Mouse (Mus musculus) liver, adult 2 months (tissue): ENCODE measurements at regions not wholly inside any gene's neighbourhood (a gene's known extent, or its start where the extent isn't known, plus 50 kb on each side); places are given as distances from the start of the nearest gene placed in this dataset.

ENCODE experiments used
- DNase-seq: peaks from one replicate; pipeline ENCODE4 v3.0.0-alpha.2; 2011; ENCODE audit warnings: low read depth, low spot score; ENCODE audit errors: extremely low read depth
- H3K27ac ChIP-seq: fragments of 200-500 bp; replicated peaks from 2 replicates; pipeline ENCODE4 v1.5.1; 2012; ENCODE audit warnings: low read depth, mild to moderate bottlenecking, control low read depth, inconsistent platforms, low read length; ENCODE audit not compliant: insufficient read depth
- H3K27me3 ChIP-seq: fragments of 200-500 bp; 2 replicates; pipeline ENCODE4 v1.6.1; 2012; ENCODE audit warnings: mild to moderate bottlenecking, moderate library complexity, low read length, inconsistent platforms; ENCODE audit not compliant: control insufficient read depth, insufficient read depth
- H3K36me3 ChIP-seq: fragments of 200-500 bp; 2 replicates; pipeline ENCODE4 v1.6.1; 2012; ENCODE audit warnings: low read length, inconsistent platforms; ENCODE audit not compliant: control insufficient read depth, insufficient read depth
- H3K4me1 ChIP-seq: fragments of 200-500 bp; 2 replicates; pipeline ENCODE4 v1.6.1; 2011; ENCODE audit warnings: low read length; ENCODE audit not compliant: control insufficient read depth, insufficient read depth
- H3K4me3 ChIP-seq: fragments of 200-500 bp; 2 replicates; pipeline ENCODE4 v1.5.1; 2011; ENCODE audit warnings: low read depth, mild to moderate bottlenecking, control low read depth, low read length, moderate library complexity; ENCODE audit not compliant: insufficient read depth
- H3K79me2 ChIP-seq: fragments of 200-500 bp; 2 replicates; pipeline ENCODE4 v1.6.1; 2012; ENCODE audit warnings: inconsistent platforms, mild to moderate bottlenecking, low read length, moderate library complexity; ENCODE audit not compliant: control insufficient read depth, insufficient read depth
- H3K9ac ChIP-seq: fragments of 200-500 bp; 2 replicates; pipeline ENCODE4 v1.6.1; 2012; ENCODE audit warnings: low read depth, mild to moderate bottlenecking, control low read depth, inconsistent platforms, low read length
- CTCF ChIP-seq: fragments of 200-500 bp; IDR thresholded peaks from 2 replicates; pipeline ENCODE4 v1.5.1; 2011; ENCODE audit warnings: low read depth, low read length, control low read depth
- POLR2A ChIP-seq: fragments of 200-500 bp; IDR thresholded peaks from 2 replicates; pipeline ENCODE4 v1.6.1; 2011; ENCODE audit warnings: low read length, control low read depth; ENCODE audit not compliant: insufficient read depth; ENCODE audit errors: extremely low read depth
- WGBS: fragments of 180-500 bp; shearing (Covaris S2); methylation state at CpG from one replicate; pipeline ENCODE4 v1.1.7; 2018; 5-methylcytosine and 5-hydroxymethylcytosine counted together

DNA sequence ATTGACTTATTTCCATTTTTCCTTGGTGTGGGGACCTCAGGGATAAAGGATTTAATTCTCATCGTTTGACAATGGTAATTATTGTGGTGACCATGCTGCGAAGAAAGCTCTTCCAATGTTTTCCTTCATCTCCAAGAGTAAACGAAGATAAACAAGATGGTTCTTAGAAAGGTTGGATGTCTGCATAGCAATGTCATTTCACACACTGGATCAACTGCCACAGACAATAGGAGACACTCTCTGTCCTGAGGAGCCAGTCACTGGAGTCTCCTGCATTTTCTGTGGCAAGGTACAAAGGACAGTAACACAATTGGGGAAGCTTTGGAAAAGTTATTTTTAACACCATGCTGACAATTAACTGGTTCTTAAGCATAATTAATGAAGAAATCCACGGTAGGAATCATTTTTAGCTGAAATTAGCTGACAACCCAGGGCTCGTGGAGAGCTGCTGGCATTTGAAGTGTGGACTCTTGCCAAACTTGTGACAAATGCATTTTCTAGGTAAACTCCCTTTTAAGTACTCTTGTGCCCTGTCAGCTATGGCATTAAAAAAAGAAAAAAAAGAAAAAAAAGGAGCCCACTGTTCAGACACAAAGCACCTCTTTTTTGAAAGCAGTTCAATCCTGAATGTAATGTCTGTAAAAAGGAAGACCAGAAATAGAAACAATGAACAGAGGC, 475.8 kb downstream of the Otol1 start:
- no peaks in the 10 kb centered on the region for H3K79me2 ChIP-seq
- no peak overlapping the region for H3K27ac ChIP-seq
- H3K4me3 ChIP-seq, result no peak overlapping the region
- DNase-seq, result no peak
- no peaks in the 10 kb centered on the region for H3K36me3 ChIP-seq
- 54% methylated on average over 5 of the region's 5 CpGs for WGBS
- H3K9ac ChIP-seq, result no peak overlapping the region
- H3K27me3 ChIP-seq, result no peaks in the 10 kb centered on the region
- H3K4me1 ChIP-seq, result no peaks in the 10 kb centered on the region
- TF ChIP-seq POLR2A, result no peak
- no peak for TF ChIP-seq CTCF

DNA sequence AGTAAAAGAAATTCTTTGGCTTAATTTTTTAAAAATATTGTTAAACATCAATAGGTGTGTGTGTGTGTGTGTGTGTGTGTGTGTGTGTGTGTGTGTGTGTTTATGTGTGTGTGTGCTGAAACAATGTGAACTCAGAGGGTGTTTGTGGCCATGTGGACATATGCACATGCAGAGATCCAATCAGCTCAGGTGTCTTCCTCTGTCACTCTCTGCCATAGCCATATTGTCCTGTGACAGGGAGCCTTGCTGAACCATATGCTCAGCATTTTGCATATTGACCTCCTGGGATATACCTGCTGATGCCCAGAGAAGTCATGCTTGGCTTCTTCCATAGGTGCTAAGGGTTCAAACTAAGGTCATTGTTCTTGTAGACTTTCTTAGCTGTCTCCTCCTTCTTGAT, 489.0 kb downstream of the Otol1 start:
- Histone ChIP-seq H3K36me3 (no peaks in the 10 kb centered on the region), H3K4me1 (no peaks in the 10 kb centered on the region), H3K27me3 (no peaks in the 10 kb centered on the region), H3K9ac (no peak overlapping the region), H3K27ac (no peak overlapping the region), H3K4me3 (no peak overlapping the region), H3K79me2 (no peaks in the 10 kb centered on the region)
- TF ChIP-seq CTCF (no peak), POLR2A (no peak)
- DNase-seq, result no peak

DNA sequence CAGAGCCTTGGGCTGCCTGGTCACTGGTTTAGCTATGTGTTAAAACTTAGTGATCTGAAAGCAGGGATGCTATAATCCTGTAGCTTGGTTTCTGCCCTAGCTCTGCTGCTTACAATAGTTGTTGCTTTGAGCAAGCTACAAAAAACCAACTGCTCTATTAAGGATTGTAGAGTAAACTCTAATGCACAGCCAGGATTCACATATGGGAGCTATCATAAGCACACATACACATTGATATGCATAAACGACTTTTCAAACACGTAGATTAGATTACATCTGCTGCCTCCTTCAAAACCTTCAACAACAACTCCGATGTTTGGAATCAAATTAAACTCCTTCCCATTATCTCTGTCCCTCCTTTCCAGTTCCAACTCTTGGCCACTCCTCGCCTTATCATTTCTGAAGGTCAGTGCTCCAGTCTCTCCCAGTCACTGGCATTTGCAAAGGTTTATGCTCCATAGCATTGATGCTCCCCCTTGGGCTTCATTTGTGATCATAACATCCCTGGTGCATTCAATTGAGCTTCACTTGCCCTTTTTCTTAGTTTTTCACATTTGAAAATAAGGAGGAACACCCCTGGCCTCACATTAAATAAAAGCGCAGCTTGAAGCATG, 492.9 kb downstream of the Otol1 start:
- Histone ChIP-seq H3K27me3 (no peaks in the 10 kb centered on the region), H3K4me1 (no peaks in the 10 kb centered on the region), H3K27ac (no peak overlapping the region), H3K36me3 (no peaks in the 10 kb centered on the region), H3K79me2 (no peaks in the 10 kb centered on the region), H3K4me3 (no peak overlapping the region), H3K9ac (no peak overlapping the region)
- 73% methylated on average over 5 of the region's 5 CpGs for WGBS
- no peak for TF ChIP-seq POLR2A
- no peak for TF ChIP-seq CTCF
- no peak for DNase-seq

DNA sequence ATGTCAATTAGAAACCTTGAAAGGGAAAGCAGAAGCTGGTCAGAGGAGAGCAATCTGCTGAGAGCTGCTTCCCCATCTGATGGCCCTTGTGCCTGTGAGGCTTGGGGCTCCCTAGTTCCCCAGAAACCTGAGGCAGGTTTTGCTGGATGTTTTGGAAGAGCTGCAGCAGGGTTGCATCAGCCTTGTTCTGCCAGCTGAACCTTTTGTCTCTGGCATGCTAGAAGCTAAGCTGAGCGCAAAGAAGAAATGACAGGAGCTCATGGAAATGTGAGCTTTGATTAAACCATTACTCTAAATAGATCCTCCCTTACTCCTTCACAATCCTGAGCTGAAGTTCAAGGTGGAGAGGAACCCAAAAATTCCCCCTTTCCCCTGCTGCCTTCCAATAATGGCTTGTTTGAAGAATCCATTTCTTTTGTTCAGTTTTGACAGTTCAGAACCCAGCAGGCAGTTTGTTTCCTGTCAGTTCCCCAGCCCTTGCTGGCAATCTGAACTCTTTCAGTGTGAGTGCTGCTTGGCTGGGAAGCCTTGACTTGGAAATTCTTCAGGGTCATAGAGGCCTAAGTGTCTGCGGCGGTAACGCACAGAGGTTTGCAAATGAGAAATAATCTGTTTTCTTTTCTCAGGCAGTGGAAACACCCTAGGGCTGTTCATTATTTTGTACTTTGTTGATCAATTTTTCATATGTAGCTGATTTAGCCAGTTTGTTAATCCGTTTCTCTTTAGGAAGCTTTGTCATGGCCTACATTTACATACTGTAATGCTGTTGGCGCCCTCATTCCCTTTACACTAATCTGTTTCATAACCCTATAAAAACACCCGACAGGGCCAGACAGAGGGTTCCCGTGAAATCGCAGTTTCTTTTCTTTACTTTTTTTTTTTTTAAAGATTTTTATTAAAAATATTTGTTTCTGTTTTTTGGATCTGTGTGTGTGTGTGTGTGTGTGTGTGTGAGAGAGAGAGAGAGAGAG, 493.9 kb downstream of the Otol1 start:
- no peaks in the 10 kb centered on the region for H3K36me3 ChIP-seq
- no peaks in the 10 kb centered on the region for H3K79me2 ChIP-seq
- H3K9ac ChIP-seq, result no peak overlapping the region
- H3K4me3 ChIP-seq, result no peak overlapping the region
- no peaks in the 10 kb centered on the region for H3K27me3 ChIP-seq
- 82% methylated on average over 9 of the region's 9 CpGs for WGBS
- H3K27ac ChIP-seq, result no peak overlapping the region
- no peak for DNase-seq
- TF ChIP-seq CTCF (no peak), POLR2A (no peak)
- H3K4me1 ChIP-seq, result no peaks in the 10 kb centered on the region

DNA sequence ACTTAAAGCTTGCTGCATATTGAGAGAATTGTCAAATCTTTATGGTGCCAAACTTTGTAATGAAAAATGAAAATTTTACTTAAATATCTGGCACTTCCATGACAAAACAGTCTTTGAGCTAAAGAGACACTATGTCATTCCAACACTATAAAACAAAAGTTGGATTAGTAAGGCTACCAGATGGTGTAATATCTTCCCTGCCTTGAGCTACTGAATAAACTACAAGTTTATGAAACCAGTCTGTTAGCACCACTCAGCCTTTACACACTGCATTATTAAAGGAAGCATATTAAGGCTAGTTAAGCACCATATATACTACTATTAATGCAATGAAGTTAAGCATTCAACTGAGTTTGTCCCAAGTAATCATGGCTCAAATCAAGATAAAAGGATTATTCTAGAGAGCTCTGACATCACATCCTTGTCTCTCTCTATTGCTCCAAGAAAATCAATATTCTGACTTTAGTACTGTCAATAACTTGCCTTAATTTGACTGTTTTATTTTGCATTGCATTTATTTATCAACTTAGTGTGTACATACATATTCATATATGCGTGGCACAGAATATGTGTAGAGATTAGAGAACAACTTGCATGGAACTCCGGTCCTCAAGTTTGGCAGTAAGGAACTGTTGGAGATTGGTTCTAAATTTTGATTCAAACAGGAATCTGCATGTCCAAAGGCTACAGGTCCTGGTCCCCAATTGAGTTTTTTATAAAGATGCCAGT, 526.3 kb downstream of the Otol1 start:
- WGBS, result 82% methylated on average over 2 of the region's 2 CpGs
- Histone ChIP-seq H3K4me1 (no peaks in the 10 kb centered on the region), H3K79me2 (no peaks in the 10 kb centered on the region), H3K27ac (no peak overlapping the region), H3K27me3 (no peaks in the 10 kb centered on the region), H3K36me3 (no peaks in the 10 kb centered on the region), H3K9ac (no peak overlapping the region), H3K4me3 (no peak overlapping the region)
- TF ChIP-seq CTCF (no peak), POLR2A (no peak)
- DNase-seq, result no peak
